Mouse (Mus musculus): ENCODE results near the gene Tex13c1. TPM values are rescaled to one million over a fixed set of nuclear protein-coding genes. Genes with fewer than 3 reads are reported as not detected.

The Tex13c1 gene
- polyA plus RNA-seq (2016; fragmentation: Nextera tagmentation; extraction: Ambion mirVana) = not detected in 2 replicates

- no peaks in the 10 kb centered on the region for H3K9me3 ChIP-seq (replicated peaks)
- no peaks in the 10 kb centered on the region for H3K4me1 ChIP-seq
- 80% methylated on average over 3 of the region's 3 CpGs for WGBS
- H3K36me3 ChIP-seq = no peaks in the 10 kb centered on the region
- H3K27me3 ChIP-seq (ENCODE audit: low read depth, poor library complexity, severe bottlenecking) = no peaks in the 10 kb centered on the region
- no peak for DNase-seq (ENCODE audit: low spot score)
- H3K27ac ChIP-seq = no peak within 1 kb of the TSS
- H3K4me3 ChIP-seq = no peak within 1 kb of the TSS
These were observed at the start of gene Tex13c1 for GRCm38 (mm10) chrX:43590860-43591259. TSS of gene Tex13c1 (plus strand) at chrX:43591160.

Other genes starting within 250 kb of the Tex13c1 start
- gene Tenm1, start 162.0 kb upstream of the Tex13c1 start, polyA plus RNA-seq (2016; fragmentation: Nextera tagmentation; extraction: Ambion mirVana) = 0.15 and 0.21 TPM in 2 replicates